Mouse (Mus musculus): ENCODE data around the gene Fn1. TPM values are rescaled to one million over a fixed set of nuclear protein-coding genes. Genes with fewer than 3 reads are reported as not detected.

The Fn1 gene
- polyA plus RNA-seq (2012) = 2.9 and 5.2 TPM in 2 replicates

GRCm38 (mm10) chr1:71652551-71653399, at the start of gene Fn1:
Fn1 (minus strand) TSS chr1:71653200.

GRCm38 (mm10) chr1:71556688-71557612, 96.0 kb downstream of the Fn1 start, which contains the start of gene Atic:
Atic (plus strand) TSS chr1:71557150.

Other genes with a start within 250 kb of the Fn1 start
- not detected in 2 replicates for gene Abca12, start 238.3 kb downstream of the Fn1 start, polyA plus RNA-seq (2012)
- gene Atic, start 96.0 kb downstream of the Fn1 start, polyA plus RNA-seq (2012) = 19.6 and 19.8 TPM in 2 replicates